Mouse (Mus musculus) limb, embryonic 10.5 days (tissue): ENCODE measurements around the gene Glipr2. TPM values are rescaled to one million over a fixed set of nuclear protein-coding genes. Genes with fewer than 3 reads are reported as not detected.

Source experiments
- DNase-seq: peaks from one replicate; pipeline ENCODE4 v3.0.0-alpha.2; 2017; ENCODE audit warnings: low spot score
- H3K27ac ChIP-seq: fragments of 300-500 bp; sonication (generic); 2 replicates; pipeline ENCODE4 v1.5.1; 2016; ENCODE audit warnings: mild to moderate bottlenecking
- H3K27me3 ChIP-seq: fragments of 300-500 bp; sonication (generic); 2 replicates; pipeline ENCODE4 v1.6.1; 2016; ENCODE audit warnings: low read depth, mild to moderate bottlenecking; ENCODE audit not compliant: poor library complexity, severe bottlenecking
- H3K36me3 ChIP-seq: fragments of 300-500 bp; sonication (generic); 2 replicates; pipeline ENCODE4 v1.6.1; 2016; ENCODE audit warnings: mild to moderate bottlenecking, moderate library complexity
- H3K4me1 ChIP-seq: fragments of 300-500 bp; sonication (generic); 2 replicates; pipeline ENCODE4 v1.6.1; 2016
- H3K4me3 ChIP-seq: fragments of 300-500 bp; sonication (generic); 2 replicates; pipeline ENCODE4 v1.5.1; 2016; ENCODE audit warnings: mild to moderate bottlenecking, moderate library complexity
- H3K9me3 ChIP-seq: fragments of 300-500 bp; sonication (generic); replicated peaks from 2 replicates; pipeline ENCODE4 v1.6.1; 2016; ENCODE audit warnings: mild to moderate bottlenecking
- WGBS: fragments of 180-500 bp; shearing (Covaris S2); methylation state at CpG from one replicate; pipeline ENCODE4 v1.1.7; 2016; 5-methylcytosine and 5-hydroxymethylcytosine counted together
- polyA plus RNA-seq: library from polyadenylated mRNA; unstranded; fragments of >200 nt; fragmentation: Nextera tagmentation; extraction: Ambion mirVana; gene quantifications from 2 replicates; pipeline ENCODE4 v1.2.1, GENCODE M21; 2016

Glipr2 gene
- 30.1 and 44.7 TPM in 2 replicates for polyA plus RNA-seq

- DNase-seq: peak; percentile 94
- H3K9me3 ChIP-seq: no peaks in the 10 kb centered on the region
- H3K4me1 ChIP-seq: peaks cover 38% of the 10 kb centered on the region
- WGBS: under 1% methylated on average over 45 of the region's 45 CpGs
- no peaks in the 10 kb centered on the region for H3K36me3 ChIP-seq
- H3K27ac ChIP-seq: peak within 1 kb of the TSS; percentile 86
- H3K4me3 ChIP-seq: peak within 1 kb of the TSS; percentile 64
- H3K27me3 ChIP-seq: peaks cover 19% of the 10 kb centered on the region
Measured at GRCm38 (mm10) chr4:43957292-43957845, at the start of gene Glipr2. Gene Glipr2, plus strand, starts transcription at chr4:43957401.

GRCm38 (mm10) chr4:43918221-43918620 is 39.0 kb upstream of the Glipr2 start:
- Histone ChIP-seq H3K4me3 (no peak overlapping the region), H3K4me1 (no peaks in the 10 kb centered on the region), H3K36me3 (peaks cover 83% of the 10 kb centered on the region), H3K27me3 (no peaks in the 10 kb centered on the region), H3K9me3 (no peaks in the 10 kb centered on the region), H3K27ac (no peak overlapping the region)
- WGBS: 96% methylated on average over 5 of the region's 5 CpGs
- DNase-seq: no peak

GRCm38 (mm10) chr4:43920602-43921001 is 36.6 kb upstream of the Glipr2 start:
- Histone ChIP-seq H3K4me3 (no peak overlapping the region), H3K36me3 (peaks cover 85% of the 10 kb centered on the region), H3K4me1 (peaks cover 7% of the 10 kb centered on the region), H3K27ac (no peak overlapping the region), H3K27me3 (no peaks in the 10 kb centered on the region), H3K9me3 (no peaks in the 10 kb centered on the region)
- WGBS: 98% methylated on average over 1 of the region's 1 CpGs
- no peak for DNase-seq

- peaks cover 93% of the 10 kb centered on the region for H3K36me3 ChIP-seq
- no peak overlapping the region for H3K4me3 ChIP-seq
- no peaks in the 10 kb centered on the region for H3K9me3 ChIP-seq
- 91% methylated on average over 6 of the region's 6 CpGs for WGBS
- DNase-seq: no peak
- H3K27ac ChIP-seq: peak overlapping the region; percentile 72
- no peaks in the 10 kb centered on the region for H3K27me3 ChIP-seq
- H3K4me1 ChIP-seq: peaks cover 7% of the 10 kb centered on the region
Measured at GRCm38 (mm10) chr4:43925125-43925524, 32.1 kb upstream of the Glipr2 start.

- Histone ChIP-seq H3K27me3 (no peaks in the 10 kb centered on the region), H3K27ac (peak overlapping the region; percentile 59), H3K9me3 (no peaks in the 10 kb centered on the region), H3K4me1 (peaks cover 7% of the 10 kb centered on the region), H3K4me3 (no peak overlapping the region), H3K36me3 (peaks cover 93% of the 10 kb centered on the region)
- 13% methylated on average over 3 of the region's 3 CpGs for WGBS
- peak; percentile 91 for DNase-seq
Measured at GRCm38 (mm10) chr4:43925779-43926178, 31.4 kb upstream of the Glipr2 start.

- H3K4me1 ChIP-seq: peaks cover 7% of the 10 kb centered on the region
- no peak overlapping the region for H3K4me3 ChIP-seq
- 94% methylated on average over 3 of the region's 3 CpGs for WGBS
- no peak overlapping the region for H3K27ac ChIP-seq
- H3K9me3 ChIP-seq: no peaks in the 10 kb centered on the region
- H3K36me3 ChIP-seq: peaks cover 99% of the 10 kb centered on the region
- H3K27me3 ChIP-seq: no peaks in the 10 kb centered on the region
- DNase-seq: no peak
Measured at GRCm38 (mm10) chr4:43927826-43928225, 29.4 kb upstream of the Glipr2 start.

- 92% methylated on average over 4 of the region's 4 CpGs for WGBS
- no peak overlapping the region for H3K27ac ChIP-seq
- H3K27me3 ChIP-seq: no peaks in the 10 kb centered on the region
- no peaks in the 10 kb centered on the region for H3K9me3 ChIP-seq
- no peaks in the 10 kb centered on the region for H3K4me1 ChIP-seq
- DNase-seq: no peak
- H3K4me3 ChIP-seq: no peak overlapping the region
- H3K36me3 ChIP-seq: peaks cover 97% of the 10 kb centered on the region
Measured at GRCm38 (mm10) chr4:43931877-43932276, 25.3 kb upstream of the Glipr2 start.

- Histone ChIP-seq H3K36me3 (peaks cover 93% of the 10 kb centered on the region), H3K4me3 (no peak overlapping the region)
- 78% methylated on average over 4 of the region's 4 CpGs for WGBS
Measured at GRCm38 (mm10) chr4:43936186-43936585, 21.0 kb upstream of the Glipr2 start.

GRCm38 (mm10) chr4:43936749-43937674 is 20.2 kb upstream of the Glipr2 start:
- H3K4me3 ChIP-seq: no peak overlapping the region
- WGBS: 87% methylated on average over 14 of the region's 14 CpGs

More at GRCm38 (mm10) chr4:43936186-43936585, 21.0 kb upstream of the Glipr2 start:
- DNase-seq: no peak
- H3K27ac ChIP-seq: no peak overlapping the region
- no peaks in the 10 kb centered on the region for H3K9me3 ChIP-seq
- H3K4me1 ChIP-seq: no peaks in the 10 kb centered on the region
- no peaks in the 10 kb centered on the region for H3K27me3 ChIP-seq

GRCm38 (mm10) chr4:43941315-43941714 is 15.9 kb upstream of the Glipr2 start:
- Histone ChIP-seq H3K9me3 (no peaks in the 10 kb centered on the region), H3K4me1 (peaks cover 13% of the 10 kb centered on the region), H3K27me3 (no peaks in the 10 kb centered on the region), H3K36me3 (peaks cover 87% of the 10 kb centered on the region), H3K4me3 (no peak overlapping the region), H3K27ac (no peak overlapping the region)
- WGBS: 92% methylated on average over 5 of the region's 5 CpGs
- DNase-seq: no peak

More at GRCm38 (mm10) chr4:43936749-43937674, 20.2 kb upstream of the Glipr2 start:
- H3K36me3 ChIP-seq: peaks cover 93% of the 10 kb centered on the region
- no peak for DNase-seq
- no peaks in the 10 kb centered on the region for H3K9me3 ChIP-seq
- H3K27ac ChIP-seq: no peak overlapping the region
- H3K4me1 ChIP-seq: 0 out of 2 replicates have a peak, but pooled peaks cover under 1% of the 10 kb centered on the region
- H3K27me3 ChIP-seq: no peaks in the 10 kb centered on the region

- Histone ChIP-seq H3K27me3 (no peaks in the 10 kb centered on the region), H3K9me3 (no peaks in the 10 kb centered on the region), H3K4me3 (no peak overlapping the region), H3K4me1 (peaks cover 13% of the 10 kb centered on the region), H3K27ac (peak overlapping the region; percentile 56; the same call in 1 of the 2 replicates), H3K36me3 (peaks cover 84% of the 10 kb centered on the region)
- 87% methylated on average over 8 of the region's 8 CpGs for WGBS
- no peak for DNase-seq
Measured at GRCm38 (mm10) chr4:43942421-43942820, 14.8 kb upstream of the Glipr2 start.

- no peaks in the 10 kb centered on the region for H3K27me3 ChIP-seq
- H3K36me3 ChIP-seq: peaks cover 39% of the 10 kb centered on the region
- H3K4me1 ChIP-seq: peaks cover 7% of the 10 kb centered on the region
- no peak overlapping the region for H3K27ac ChIP-seq
- WGBS: 96% methylated on average over 2 of the region's 2 CpGs
- H3K4me3 ChIP-seq: no peak overlapping the region
- H3K9me3 ChIP-seq: no peaks in the 10 kb centered on the region
- DNase-seq: no peak
Measured at GRCm38 (mm10) chr4:43947571-43947970, 9.6 kb upstream of the Glipr2 start.

- Histone ChIP-seq H3K27me3 (peaks cover 19% of the 10 kb centered on the region), H3K27ac (peak overlapping the region; percentile 86), H3K36me3 (no peaks in the 10 kb centered on the region), H3K4me1 (peaks cover 35% of the 10 kb centered on the region), H3K4me3 (peak overlapping the region; percentile 64), H3K9me3 (no peaks in the 10 kb centered on the region)
- DNase-seq: peak; percentile 83
- WGBS: under 1% methylated on average over 26 of the region's 26 CpGs
Measured at GRCm38 (mm10) chr4:43957846-43958461, 753 bp downstream of the Glipr2 start.
